Mouse (Mus musculus): ENCODE measurements around the gene Srpr.

Gene Srpr

DNA sequence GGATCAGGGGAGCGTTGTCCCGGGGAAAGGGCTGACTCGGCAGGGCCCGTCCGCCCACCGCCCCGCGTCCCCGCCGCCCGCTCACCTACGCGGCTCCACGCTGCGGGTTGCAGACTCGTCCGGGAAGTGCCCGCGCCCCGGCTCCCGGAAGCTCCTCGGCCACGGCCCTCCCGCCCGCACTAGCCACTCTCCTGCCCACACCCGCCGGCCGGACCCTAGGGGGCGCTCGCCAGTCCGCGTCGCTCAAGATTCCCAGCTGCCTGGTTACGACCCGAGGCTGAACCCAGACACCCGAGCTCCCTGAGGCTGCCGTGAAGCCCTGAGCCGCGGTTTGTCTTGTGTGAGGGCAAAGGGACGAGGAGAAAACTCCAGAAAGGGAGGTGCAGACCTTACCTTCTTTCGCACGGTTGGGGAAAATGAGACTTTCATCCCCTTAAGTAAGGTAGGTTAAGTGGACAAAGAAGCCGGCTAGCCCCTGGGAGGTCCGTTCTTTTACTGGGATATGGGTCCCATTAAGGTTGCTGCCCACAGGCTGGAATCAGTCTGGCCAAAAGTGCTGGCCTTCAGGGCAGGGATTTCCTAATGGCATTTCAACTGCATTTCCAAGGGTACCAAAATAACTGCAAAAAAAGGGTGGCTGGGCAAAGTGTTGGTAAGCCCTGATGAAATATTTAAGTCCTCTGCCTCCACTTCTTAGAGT is at the start of gene Srpr, which contains the start of gene Tirap:
TSS of gene Srpr (plus strand) at position 404 of the 700 bp plus-strand sequence.
TSS of gene Tirap (minus strand) at position 520 of the 700 bp plus-strand sequence.
- DNase-seq (ENCODE audit: inconsistent ontology term): peak; percentile 94

DNA sequence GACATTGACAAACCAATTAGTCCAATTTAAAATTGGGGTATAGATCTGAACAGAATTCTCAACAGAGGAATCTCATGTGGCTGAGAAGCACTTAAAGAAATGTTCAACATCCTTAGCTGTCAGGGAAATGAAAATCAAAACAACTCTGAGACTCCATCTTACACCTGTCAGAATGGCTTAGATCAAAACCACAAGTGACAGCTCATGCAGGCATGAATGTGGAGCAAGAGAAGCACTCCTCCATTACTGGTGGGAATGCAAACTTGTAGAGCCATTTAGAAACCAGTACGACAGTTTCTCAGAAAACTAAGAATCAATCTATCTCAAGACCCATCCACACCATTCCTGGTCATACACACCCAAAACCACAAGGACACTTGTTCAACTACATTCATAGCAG is 47.1 kb upstream of the Srpr start:
- no peak for DNase-seq (ENCODE audit: inconsistent ontology term)

DNA sequence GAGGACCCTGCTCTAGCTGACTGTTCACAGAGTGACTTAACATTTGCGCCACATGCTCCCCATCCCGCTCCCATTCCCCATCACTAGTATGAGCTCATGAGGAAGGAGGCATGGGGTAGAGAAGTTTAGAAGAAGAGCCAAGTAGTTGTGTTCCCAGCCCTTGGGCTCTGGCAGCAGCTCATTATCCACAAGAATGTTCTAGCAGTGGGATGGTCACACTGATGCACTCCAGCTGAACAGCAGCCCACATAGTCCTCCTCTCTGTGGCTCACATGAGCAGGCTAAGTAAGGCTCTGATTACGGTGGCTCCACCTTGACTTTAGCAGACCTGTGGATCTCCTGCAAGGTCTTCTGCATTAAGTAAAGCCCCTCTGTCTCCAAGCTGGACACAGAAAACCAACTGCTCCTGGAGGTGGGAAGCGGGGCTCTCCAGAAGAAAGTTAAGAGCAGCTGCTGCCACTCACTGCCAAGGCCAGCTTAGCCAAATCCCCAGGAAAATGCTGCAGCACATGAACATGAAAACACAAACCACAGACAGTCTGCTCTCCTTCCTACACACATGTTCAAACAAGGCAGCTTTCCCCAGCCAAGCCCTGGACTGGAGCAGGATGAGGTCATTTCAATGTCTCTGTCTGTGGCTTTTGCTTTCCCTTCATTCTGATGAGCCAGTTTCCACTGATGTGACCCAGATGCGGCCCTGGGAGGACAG is 43.8 kb upstream of the Srpr start:
- DNase-seq (ENCODE audit: inconsistent ontology term): peak; percentile 74

DNA sequence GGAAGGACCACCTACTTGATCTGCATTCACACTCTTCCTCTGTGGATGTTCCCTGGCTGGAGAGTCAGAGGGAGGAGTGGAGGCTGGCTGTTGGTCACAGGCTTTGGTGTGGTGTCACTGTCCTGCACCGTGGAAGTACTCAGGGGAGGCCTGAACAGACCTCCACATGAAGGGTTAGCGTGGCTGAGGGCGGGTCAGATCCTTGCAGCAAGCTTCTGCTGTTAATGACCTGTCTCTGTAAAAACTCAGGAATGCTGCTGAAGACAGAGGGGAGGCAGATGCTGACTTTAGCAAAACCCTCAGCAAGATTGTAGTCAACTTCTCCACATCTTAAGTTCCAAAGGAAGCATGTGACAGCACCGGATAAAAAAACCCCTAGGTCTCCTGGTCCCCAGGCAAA is 43.1 kb upstream of the Srpr start:
- no peak for DNase-seq (ENCODE audit: inconsistent ontology term)

DNA sequence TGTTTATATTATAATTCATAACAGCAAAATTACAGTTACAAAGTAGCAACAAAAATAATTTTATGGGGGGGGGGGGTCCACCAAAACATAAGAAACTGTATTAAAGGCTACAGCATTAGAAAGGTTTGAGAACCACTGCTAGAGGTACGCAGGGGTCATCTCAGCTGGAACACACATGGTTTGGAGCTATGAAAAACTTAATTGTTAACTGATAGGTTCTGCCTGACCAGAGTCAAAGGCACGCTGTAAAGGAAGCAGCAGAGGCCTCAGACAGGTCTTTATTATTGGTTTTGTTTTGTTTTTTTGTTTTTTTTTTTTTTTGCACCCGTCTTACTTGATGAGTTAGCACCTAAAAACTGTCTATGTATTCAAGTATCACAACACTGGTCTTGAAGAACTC is 41.5 kb upstream of the Srpr start:
- DNase-seq (ENCODE audit: inconsistent ontology term): no peak

DNA sequence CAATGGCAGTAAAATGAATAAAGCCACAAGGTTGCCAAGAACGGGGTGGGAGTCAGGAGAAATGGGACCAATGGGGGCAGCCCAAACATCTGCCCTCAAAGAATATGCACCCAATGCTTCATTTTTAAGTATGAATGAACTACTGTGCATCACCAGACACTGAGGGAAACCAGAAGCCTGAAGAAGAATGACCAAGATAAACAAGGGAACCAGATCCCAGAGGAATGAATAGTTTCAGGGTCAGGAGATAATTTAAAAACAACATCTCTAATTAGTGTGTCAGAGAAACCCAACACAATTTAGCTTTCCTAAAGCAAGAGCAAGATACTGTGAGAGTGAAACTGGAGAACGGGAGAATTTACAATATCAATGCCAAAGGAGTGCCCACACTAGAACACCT is 39.3 kb upstream of the Srpr start:
- peak; percentile 80 for DNase-seq (ENCODE audit: inconsistent ontology term)

DNA sequence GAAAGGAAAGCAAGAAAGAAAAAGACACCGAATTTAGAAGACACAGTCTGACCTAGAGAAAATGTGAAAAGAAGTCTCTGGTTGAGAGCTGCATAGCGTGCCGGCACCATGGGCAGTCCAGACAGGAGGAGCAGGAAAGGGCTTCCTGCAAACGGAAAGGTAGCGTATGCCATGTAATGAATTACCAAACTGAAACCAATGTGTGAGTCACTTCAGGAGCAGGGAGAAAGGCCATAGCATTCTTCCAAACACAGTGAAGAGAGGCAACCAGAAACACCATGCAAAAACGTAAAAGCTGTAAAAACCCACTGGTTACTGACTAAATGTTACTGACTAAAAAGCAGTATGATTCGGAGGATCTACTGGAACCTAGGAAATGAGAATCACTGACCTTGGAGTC is 38.3 kb upstream of the Srpr start:
- DNase-seq (ENCODE audit: inconsistent ontology term): no peak

DNA sequence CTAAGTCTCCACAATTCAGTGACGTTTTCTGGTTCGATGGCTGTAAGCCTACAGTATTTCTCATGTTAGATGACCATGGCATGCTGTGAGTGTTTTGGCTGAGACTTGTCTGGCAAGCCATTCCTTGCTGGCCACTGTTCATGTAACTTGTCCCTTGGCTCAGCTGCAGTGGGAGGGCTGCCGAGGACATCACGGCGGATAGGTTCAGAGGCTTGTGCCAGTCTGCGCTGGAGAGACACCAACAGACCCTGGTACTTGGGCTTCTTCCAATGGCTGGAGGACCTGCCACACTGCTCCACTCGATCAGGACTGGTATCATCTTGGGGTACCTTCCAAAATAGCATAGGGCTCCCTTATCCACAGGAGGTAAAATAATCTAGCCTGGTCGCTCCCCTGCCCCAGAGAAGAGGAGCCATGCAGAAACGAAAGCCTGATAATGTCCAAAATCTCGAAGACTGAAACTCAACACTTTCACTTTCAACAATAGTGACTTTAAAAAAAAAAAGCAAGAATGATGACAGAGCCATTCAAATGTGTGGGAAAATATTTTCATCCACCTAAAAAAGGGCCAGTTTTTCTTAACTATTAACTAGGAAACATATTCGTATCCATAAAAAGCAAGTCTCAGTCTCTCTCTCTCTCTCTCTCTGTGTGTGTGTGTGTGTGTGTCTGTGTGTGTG is 36.8 kb upstream of the Srpr start:
- peak; percentile 79 for DNase-seq (ENCODE audit: inconsistent ontology term)

DNA sequence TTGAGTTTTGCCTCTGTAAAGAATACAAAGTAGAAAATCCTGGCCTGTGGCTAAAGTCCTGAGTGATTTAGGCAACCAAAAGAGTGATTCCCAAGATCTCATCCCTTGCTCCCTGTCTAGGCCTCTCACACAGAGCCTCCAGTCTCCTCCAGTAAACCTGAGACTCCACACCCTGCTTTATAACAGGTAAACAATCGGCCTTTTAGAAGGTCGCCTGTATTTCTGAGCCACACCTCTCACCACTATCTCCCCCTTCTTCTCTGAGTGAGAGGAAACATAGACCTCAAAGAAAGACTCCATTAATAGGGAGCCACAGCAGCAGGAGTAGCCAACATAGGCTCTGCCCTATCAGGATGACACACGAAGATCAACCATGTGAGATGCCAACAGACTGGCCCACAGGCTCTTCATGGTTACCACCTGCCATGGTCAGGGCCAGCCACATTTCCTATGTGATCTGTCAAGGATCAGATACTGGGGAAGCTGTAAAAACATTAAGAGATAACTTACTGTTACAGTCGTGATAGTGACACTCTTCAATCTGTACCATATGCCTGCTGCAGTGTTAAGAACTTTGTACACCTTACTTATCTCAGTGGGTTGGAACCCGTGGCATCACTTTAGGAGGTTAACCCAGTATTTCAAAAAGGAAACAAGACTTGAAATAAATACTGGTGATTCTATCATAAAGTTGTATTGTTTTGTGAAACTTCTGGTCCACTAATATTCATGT is 35.7 kb upstream of the Srpr start:
- DNase-seq (ENCODE audit: inconsistent ontology term): no peak

DNA sequence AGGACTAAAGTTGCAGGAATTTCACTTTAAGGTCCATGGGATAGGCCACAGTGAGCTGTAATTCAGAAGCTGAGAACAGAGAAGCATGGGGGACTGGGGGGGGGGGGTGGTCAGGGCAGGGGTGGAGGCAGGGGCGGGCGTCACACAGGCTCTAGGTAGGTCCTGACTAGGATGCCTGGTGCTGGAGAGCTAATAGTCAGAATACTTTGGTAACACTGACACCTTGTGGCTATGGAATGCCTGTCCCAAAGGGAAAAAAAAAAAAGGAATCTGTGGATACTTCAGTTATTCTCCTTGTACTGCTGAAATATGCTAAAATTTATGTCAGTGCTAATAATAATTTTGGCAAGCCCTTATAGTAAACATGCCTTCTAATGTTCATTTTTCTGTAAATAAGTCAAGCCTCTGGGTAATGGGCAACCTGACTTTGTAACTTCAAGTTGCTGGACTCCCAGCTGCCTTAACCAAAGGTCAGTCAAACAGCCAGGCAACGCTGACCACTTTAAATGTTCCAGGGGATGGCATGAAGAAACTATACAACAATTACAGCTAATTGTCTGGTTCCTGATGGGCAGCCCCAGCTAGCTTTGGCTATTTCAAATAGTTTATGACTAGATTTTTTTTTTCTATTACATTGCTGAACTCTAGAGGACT is 33.7 kb upstream of the Srpr start:
- DNase-seq (ENCODE audit: inconsistent ontology term): peak; percentile 58

DNA sequence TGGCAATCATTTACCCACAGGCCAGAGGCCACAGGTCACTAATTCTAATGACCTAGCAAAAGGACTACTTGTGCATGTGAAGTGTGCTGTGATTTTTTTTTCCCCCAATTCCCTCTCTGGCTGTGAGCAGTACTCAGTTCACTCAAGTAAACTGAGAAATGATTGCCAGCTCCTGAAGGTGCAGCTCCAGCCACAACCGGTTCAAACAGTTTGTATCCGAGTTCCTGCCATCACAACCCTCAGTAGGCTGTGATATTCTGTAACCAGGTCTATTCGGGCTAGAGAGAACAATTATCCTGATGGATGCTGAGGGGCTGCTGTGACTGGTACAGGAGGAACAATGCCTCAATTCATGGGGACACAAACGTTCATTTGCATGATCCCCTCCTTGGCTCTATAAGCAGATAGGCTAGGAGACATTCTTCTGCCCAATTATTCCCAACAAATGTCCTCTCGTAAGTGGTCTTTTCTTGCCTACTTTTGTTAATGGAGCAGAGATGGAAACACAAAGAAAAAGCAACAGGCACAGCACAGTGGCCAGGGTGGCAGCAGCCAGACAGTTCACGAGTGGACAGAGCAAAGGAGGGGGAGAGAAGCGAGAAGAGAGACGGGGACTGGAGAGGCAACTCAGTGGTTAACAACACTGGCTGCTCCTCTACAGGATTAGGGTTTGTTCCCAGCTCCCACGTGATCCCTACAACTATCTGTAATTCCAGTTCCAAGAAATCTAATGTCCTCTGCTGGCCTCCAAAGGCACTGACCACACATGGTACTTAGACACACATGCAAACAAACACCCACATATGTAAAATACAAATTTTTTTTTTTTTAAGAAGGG is 33.0 kb upstream of the Srpr start:
- DNase-seq (ENCODE audit: inconsistent ontology term): peak; percentile 57

DNA sequence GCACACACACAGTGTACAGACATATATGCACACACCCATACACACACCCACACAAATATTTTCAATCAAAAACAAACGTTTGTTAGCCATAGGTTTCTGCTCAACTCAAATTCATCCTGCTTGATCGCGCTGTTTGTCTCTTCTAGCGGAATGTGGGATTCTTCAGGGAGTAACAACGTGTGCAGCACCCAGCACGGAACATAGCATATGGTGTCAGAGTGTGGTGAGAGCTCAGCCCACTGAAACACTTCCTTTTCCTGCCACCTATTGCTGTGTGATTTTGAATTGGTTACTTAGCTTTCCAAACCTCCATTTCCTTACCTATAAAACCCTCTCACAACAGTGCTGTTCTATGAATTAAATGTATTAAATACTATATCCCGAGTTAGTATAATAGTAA is 29.9 kb upstream of the Srpr start:
- no peak for DNase-seq (ENCODE audit: inconsistent ontology term)

DNA sequence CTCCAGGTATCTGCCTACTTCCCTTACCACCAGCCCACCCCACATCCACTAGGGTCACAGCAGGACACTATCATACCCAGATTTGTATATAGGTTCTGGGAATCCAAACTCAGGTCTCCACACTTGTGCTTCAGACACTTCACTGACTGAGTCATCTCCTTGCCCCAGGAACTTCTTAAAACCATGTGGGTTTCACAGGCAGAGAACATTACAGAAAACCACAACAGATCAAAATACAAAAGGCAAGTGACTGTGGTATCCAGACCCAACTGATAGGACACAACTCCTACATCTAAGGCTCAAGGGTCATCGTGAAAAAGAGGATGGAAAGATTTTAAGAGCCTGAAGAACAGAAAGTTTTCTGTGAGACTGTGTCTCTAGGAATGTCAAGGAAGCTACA is 26.6 kb upstream of the Srpr start:
- DNase-seq (ENCODE audit: inconsistent ontology term): no peak

DNA sequence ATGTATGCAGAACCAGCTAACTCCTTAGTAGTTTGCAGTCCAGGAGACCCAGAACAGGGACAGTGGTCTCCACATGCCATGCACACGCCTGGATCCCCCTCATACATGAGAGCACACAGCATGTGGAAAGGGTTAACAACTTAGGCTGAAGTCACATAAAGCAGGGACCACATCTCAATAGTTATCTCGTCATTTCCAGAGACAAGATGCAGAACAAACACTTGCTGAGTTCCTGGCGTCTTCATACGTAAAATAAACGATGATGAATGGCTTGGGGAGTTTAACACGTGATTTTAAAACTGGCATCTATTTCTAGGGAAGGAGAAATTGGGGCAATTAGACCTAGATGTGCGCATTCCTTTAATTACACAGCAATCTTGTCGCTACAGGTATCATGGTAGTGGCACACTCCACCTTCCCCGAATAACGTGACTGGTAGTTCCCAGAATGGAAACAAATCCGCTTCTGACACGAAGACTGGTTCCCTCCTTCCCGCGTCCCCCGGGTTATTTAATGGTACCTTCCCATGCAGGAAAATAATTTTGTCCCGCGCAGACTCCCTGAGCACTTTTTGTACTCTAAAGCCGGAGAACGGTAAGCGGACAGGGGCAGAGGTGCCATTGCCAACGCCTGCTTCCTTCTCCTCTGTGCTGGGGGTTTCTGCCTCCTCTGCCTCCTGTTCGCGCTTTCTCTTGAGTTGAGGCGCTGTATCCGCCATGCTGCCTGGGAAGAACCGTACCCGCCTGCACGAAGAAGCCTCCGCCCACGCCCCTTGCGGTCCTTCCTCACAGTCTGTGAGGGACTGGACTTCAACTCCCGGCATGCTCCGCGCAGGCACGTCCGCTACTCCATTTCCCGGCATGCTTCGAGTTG is 24.5 kb upstream of the Srpr start, which contains the start of gene Dcps:
TSS of gene Dcps (minus strand) at position 811 of the 873 bp plus-strand sequence.
- peak; percentile 93 for DNase-seq (ENCODE audit: inconsistent ontology term)

DNA sequence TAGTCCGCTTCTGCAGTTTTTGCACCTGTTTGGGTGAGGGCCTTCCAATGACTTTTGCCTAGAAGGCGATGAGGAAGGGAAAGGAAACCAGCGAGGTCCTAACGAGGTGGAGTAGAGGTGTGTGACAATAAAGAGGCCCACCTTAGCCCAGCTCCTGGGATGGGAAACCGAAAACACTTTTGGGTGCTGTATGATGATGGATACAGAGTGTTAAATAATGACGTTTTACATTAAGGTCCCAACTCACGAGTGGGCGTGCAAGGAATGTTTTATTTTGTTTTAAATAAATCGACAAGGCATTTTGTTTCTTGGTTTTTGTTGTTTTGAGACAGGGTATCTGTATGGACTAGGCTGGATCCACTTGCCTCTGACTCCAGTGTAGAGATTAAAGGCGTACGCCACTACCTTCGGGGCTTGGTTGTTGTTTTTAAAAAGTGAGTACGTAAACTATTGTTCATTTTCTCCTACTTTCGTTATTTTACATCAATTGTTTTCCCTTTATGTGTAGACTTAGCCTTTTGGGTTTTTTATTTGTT is 23.8 kb upstream of the Srpr start:
- DNase-seq (ENCODE audit: inconsistent ontology term): no peak

DNA sequence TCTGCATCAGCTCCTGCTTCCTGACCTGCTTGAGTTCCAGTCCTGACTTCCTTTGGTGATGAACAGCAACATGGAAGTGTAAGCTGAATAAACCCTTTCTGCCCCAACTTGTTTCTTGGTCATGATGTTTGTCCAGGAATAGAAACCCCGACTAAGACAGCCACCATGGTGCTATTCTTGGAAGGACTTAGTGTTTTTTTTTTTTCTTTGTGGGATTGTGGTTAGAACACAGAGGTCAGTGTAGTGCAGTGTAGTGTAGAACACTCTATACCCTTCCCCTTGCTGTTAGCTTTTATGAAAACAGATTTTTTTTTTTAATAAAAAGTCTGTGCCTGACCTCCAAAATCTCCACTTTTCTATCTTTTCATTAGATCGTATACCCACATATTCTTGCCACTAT is 17.1 kb upstream of the Srpr start:
- no peak for DNase-seq (ENCODE audit: inconsistent ontology term)

DNA sequence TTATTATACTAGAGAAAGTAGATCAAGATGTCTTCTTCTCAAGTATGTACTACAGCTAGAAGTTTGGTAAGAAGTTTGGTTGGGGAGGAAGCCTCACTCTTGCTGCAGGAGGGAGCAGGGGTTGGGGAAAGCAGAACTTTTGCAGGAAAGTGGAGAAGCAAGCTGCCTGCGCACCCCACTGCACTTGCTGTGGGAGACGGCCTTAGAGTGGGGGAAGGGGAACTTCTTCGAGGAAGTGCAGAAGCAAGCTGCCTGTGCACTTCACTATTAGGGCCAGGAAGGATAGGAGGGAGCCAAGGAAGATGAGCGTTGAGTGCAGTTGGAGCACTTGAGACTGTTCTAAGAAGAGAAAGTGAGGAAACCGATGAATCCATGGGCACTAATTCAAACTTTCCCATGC is 16.6 kb upstream of the Srpr start:
- no peak for DNase-seq (ENCODE audit: inconsistent ontology term)

DNA sequence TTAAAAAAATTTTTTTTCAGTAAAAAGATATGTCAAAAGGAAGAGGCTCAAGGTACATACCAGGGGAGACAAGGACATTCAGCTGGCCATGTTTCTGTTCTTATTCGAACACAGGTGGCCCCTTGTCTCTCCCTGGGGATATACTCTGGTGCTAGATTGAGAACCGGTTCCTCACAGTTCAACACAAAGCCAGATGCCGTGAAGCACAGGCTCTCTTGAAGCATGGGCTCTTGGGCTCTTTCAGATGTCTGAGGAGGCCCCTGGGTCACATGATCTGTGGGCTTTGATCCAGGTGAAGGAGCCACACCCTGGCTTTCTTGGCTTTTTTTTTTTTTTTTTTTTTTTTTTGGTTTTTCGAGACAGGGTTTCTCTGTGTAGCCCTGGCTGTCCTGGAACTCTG is 13.5 kb upstream of the Srpr start:
- no peak for DNase-seq (ENCODE audit: inconsistent ontology term)

DNA sequence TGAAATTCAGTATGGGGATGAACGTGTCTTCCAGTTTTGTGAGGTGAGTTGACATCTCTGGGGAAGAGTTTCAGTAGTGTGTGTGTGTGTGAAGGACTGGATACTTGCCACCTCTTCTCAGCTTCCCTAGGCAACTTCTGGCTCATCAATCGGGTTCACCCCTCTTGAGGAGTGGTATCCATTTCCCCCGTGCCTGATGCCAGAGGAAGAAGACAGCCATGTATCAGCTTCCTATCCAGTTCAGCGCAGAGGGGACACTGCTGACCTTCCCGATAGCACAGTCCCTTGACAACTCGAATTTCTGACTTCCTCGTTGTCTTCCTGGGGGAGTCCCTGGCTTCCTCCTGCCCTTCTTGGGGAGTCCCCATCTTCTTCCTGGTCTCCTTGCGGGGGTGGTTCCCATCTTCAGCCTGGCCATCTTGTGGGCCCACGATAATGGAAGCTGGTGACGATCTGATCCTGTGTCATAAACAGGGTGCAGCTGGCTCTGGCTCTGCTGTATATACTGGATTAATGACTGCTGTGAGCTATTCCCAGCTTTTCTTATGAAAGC is 12.5 kb upstream of the Srpr start:
- DNase-seq (ENCODE audit: inconsistent ontology term): no peak
